Mouse (Mus musculus): ENCODE measurements at regions not wholly inside any gene's neighbourhood (a gene's known extent, or its start where the extent isn't known, plus 50 kb on each side); places are given as distances from the start of the nearest gene placed in this dataset.
"Not testable (repeated sequence)": the region's sequence is repeated elsewhere in the genome, so short reads cannot be mapped to it uniquely, and the experiment has no call there.

DNA sequence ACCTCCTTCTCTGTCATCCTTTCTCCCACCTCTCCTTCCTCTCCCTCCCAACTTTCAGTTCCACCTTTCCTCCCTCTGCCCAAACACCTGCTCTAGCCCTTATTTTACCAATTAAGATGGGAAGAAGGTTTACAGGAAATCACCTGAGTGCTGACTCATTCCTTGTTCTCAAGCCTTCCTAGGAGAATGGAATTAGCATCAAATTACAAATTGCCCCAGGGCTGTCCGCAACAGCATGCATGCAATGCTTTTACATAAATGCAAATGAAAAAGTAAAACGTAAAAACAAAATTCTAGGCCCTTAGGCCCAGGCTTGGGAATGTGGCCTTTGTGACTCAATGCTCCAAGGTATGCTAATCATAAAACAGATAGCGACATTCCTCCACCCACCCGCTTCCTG lies 175.2 kb downstream of the Diras2 start:
- not testable (repeated sequence) for H3K27me3 ChIP-seq (replicated peaks); H3K9ac ChIP-seq; ATAC-seq (ENCODE audit: insufficient read depth, low FRiP score, low read depth); H3K4me3 ChIP-seq (replicated peaks); H3K27ac ChIP-seq; H3K36me3 ChIP-seq; H3K9me3 ChIP-seq; H3K4me2 ChIP-seq; H3K4me1 ChIP-seq
- WGBS = 88% methylated on average over 4 of the region's 4 CpGs

DNA sequence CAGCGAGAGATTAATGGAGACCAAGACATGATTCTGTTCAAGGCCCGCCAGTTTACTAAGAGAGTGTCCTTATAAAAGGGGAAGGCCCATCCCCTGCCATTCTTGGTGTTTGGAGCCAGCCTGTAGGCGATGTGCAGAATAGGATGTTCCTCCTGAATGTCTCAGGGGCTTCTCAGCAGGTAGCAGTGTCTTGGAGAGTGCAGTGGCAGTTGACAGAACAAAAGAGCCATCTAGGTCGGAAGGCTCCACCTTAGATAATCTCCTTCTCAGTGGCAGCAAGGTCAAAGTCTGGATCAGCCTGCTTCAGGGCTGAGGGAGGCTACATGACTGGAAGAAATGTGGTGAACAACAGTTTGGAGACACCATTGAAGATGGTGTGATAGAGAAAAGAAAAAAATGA lies 171.7 kb downstream of the Diras2 start:
- not testable (repeated sequence) for H3K4me2 ChIP-seq; H3K9me3 ChIP-seq; H3K9ac ChIP-seq; H3K4me1 ChIP-seq; ATAC-seq (ENCODE audit: insufficient read depth, low FRiP score, low read depth); H3K4me3 ChIP-seq (replicated peaks); H3K36me3 ChIP-seq; H3K27me3 ChIP-seq (replicated peaks); H3K27ac ChIP-seq
- 79% methylated on average over 4 of the region's 4 CpGs for WGBS

DNA sequence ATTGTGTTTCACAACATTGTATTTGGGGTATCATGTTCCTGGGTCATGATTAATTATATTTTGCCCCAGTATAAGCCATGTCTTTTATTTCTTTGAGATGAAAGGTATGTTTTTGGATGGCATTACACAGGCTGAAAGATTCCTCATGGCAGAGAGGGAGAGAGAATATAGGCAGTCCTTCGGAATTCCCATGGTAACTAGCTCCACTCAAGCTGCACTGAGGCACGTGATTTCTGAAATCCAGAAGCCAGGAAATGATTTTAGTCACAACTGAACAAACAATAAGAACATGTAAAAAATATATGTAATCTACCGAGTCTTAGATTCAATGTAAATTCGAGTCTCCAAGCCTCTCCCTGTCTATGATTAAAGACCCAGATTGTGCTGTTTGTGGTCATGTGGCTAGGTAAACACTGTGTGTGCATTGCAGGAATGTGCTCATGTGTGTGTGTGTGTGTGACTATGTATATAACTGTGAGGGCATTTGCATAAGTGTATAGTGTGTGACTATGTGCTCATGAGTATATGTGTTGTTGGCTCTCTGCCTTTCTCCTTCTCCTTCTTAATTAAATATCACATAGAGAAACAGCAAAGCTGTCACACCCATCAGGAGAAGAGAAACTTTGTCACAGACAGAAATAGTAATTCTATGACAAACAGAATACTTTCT lies 169.8 kb downstream of the Diras2 start:
- Histone ChIP-seq H3K27ac (no peak overlapping the region), H3K4me1 (no peaks in the 10 kb centered on the region), H3K9me3 (no peaks in the 10 kb centered on the region), H3K36me3 (no peaks in the 10 kb centered on the region), H3K27me3 (replicated peaks) (no peaks in the 10 kb centered on the region), H3K4me3 (replicated peaks) (no peak overlapping the region), H3K9ac (no peak overlapping the region), H3K4me2 (no peak overlapping the region)
- 58% methylated on average over 4 of the region's 4 CpGs for WGBS
- ATAC-seq (ENCODE audit: insufficient read depth, low FRiP score, low read depth) = no peak

DNA sequence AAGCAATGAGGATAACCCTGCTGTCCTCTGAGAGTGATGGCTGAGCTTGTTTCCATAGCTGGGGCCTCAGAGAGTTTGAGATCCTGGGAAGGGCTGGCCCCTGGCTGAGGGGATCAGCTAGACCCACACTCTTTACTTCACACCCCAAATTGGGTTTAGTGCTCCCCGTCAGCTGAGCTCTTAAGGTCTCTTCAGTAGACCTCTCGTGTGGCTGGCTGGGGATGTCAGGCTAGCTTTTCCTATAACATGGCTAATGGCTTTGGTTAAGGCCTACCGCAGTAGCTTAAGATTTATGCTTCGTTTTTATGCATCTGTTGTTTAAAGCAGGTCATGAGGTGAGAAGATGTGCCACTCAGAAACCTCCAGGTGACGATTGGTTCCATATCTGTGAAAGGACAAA lies 168.8 kb downstream of the Diras2 start:
- no peaks in the 10 kb centered on the region for H3K36me3 ChIP-seq
- H3K4me3 ChIP-seq (replicated peaks) = no peak overlapping the region
- H3K9me3 ChIP-seq = no peaks in the 10 kb centered on the region
- 91% methylated on average over 5 of the region's 5 CpGs for WGBS
- H3K4me1 ChIP-seq = no peaks in the 10 kb centered on the region
- no peak overlapping the region for H3K4me2 ChIP-seq
- no peaks in the 10 kb centered on the region for H3K27me3 ChIP-seq (replicated peaks)
- H3K27ac ChIP-seq = no peak overlapping the region
- H3K9ac ChIP-seq = no peak overlapping the region
- ATAC-seq (ENCODE audit: insufficient read depth, low FRiP score, low read depth) = no peak

DNA sequence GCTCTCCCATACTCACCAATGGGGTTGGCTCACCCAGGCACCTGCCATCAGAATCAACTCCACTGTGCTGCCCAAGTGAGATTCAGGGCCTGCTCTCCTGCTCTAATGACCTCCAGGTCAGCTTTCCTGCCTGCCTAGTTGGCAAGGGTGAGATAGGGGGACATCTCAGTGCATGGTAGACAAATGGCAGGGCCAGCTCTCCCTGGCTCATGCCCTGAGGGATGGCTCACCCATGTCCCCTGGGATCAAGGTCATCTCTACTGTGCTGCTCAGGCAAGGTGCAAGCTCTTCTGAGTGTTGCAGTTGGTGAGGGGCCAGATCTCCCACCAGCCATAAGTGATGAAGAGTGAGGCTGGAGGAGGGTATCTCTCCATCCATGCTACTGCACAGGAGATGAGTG lies 161.2 kb downstream of the Diras2 start:
- H3K4me2 ChIP-seq = no peak overlapping the region
- no peak overlapping the region for H3K9ac ChIP-seq
- H3K4me3 ChIP-seq (replicated peaks) = no peak overlapping the region
- H3K4me1 ChIP-seq = no peaks in the 10 kb centered on the region
- H3K36me3 ChIP-seq = no peaks in the 10 kb centered on the region
- H3K27ac ChIP-seq = no peak overlapping the region
- no peaks in the 10 kb centered on the region for H3K27me3 ChIP-seq (replicated peaks)
- ATAC-seq (ENCODE audit: insufficient read depth, low FRiP score, low read depth) = no peak
- no peaks in the 10 kb centered on the region for H3K9me3 ChIP-seq

DNA sequence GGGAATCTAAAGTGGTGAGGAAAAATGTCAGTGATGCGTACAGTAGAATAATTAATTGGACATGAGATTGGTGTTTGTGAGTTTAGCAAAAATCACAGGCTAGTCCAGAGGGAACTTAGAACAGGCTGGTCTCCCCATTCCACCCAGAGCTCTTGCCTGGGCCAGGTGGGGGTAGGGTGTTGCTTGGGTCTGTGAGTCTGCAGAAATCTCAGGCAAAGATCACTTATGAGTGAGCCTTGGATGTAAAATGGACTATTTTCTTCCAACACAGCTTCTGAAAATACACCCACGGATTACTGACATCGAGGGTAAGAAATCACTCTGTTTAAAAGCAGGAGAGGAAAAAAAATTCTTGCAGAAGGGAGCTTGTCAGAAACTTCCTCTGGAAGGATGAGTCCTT lies 159.1 kb downstream of the Diras2 start:
- no peak for ATAC-seq (ENCODE audit: insufficient read depth, low FRiP score, low read depth)

DNA sequence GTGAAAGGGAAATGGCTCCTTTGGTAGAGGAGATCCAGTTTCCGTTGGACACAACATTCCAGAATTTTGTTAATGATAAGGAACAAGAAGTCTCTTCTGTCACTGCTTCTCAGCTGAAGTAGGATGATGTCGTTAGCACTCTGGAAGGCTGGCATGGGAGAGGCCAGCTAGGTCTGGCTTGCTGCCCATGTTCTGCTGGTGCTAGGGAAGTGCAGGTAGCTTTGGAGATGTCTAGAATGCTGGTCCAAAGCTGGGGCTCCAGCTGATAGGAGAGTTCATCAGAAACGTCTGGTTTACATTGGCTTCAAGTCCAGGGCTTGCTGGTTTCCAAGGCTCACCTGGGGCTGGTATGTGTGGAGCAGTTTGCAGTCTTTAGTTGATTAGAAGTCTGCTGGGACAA lies 156.3 kb downstream of the Diras2 start:
- H3K4me2 ChIP-seq = no peak overlapping the region
- no peaks in the 10 kb centered on the region for H3K4me1 ChIP-seq
- 59% methylated on average over 3 of the region's 3 CpGs for WGBS
- ATAC-seq (ENCODE audit: insufficient read depth, low FRiP score, low read depth) = no peak
- H3K9ac ChIP-seq = no peak overlapping the region
- no peaks in the 10 kb centered on the region for H3K36me3 ChIP-seq
- no peak overlapping the region for H3K4me3 ChIP-seq (replicated peaks)
- H3K27me3 ChIP-seq (replicated peaks) = no peaks in the 10 kb centered on the region
- no peak overlapping the region for H3K27ac ChIP-seq
- H3K9me3 ChIP-seq = no peaks in the 10 kb centered on the region

More for the DNA sequence above, 159.1 kb downstream of the Diras2 start:
- Histone ChIP-seq H3K4me2 (no peak overlapping the region), H3K36me3 (no peaks in the 10 kb centered on the region), H3K9me3 (no peaks in the 10 kb centered on the region), H3K27ac (no peak overlapping the region), H3K9ac (no peak overlapping the region), H3K4me1 (no peaks in the 10 kb centered on the region), H3K4me3 (replicated peaks) (no peak overlapping the region), H3K27me3 (replicated peaks) (no peaks in the 10 kb centered on the region)
- WGBS = 65% methylated on average over 3 of the region's 3 CpGs

DNA sequence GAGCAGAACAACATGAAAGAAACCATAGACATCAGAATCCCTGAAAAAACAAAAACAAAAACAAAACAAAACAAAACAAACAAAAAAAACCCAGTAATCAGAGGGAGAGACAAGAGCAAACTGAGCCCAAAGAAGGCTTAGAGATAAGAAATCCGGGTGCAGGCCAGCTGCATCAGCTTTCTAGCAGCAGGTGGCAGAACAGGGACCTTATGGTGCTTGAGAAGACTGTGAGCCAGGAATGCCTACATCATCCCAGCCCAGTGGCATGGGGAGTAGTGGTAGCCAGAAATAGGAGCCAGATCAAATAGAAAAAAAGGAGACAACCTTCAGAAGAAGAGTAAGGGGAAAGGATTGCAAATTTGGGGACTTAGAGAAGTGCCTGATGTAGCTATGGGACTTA lies 152.8 kb downstream of the Diras2 start:
- Histone ChIP-seq H3K4me3 (replicated peaks) (no peak overlapping the region), H3K27me3 (replicated peaks) (no peaks in the 10 kb centered on the region), H3K4me2 (no peak overlapping the region), H3K36me3 (no peaks in the 10 kb centered on the region), H3K27ac (no peak overlapping the region), H3K9ac (no peak overlapping the region), H3K4me1 (no peaks in the 10 kb centered on the region), H3K9me3 (no peaks in the 10 kb centered on the region)
- ATAC-seq (ENCODE audit: insufficient read depth, low FRiP score, low read depth) = no peak
- 33% methylated on average over 1 of the region's 1 CpGs for WGBS

DNA sequence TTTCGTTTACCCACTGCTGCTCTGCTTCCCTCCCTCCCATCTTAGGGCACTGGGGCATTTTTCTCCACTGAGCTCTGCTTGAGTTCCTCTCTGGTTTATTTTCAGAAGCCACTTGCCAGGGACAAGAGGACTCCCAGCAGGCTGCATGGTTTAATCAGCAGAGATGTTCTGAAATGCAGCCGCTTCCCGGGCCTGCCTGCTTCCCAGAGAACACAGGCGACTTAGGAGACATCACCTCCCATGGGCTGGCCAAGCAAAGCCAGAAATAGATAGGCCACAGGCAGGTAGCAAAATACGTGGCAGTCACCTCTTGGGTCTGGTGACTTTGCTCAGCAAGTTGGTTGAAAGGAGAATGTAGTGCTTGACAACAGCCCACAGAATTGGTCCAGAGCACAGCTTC lies 141.8 kb downstream of the Diras2 start:
- no peaks in the 10 kb centered on the region for H3K9me3 ChIP-seq
- ATAC-seq (ENCODE audit: insufficient read depth, low FRiP score, low read depth) = no peak

DNA sequence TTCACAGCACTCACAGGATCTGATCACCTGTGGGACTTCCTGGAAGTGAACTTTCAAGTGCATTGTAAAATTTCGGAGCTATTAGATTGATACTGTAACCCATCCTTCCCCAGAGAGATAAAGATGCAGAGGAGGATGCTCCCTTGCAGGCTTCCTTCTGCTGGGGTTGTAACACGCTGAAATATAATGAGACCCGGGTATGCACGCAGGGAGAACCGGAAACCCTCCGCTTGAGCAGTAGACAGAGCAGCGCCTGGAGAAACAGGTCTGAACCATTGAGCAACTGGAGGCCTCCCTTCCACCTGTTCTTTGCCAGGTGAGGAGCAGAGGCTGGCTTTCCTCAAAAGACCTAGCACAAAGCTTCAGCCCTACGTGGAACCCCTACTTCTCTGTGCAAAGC lies 135.3 kb downstream of the Diras2 start:
- H3K27me3 ChIP-seq (replicated peaks) = no peaks in the 10 kb centered on the region
- H3K4me3 ChIP-seq (replicated peaks) = no peak overlapping the region
- H3K27ac ChIP-seq = no peak overlapping the region
- H3K36me3 ChIP-seq = no peaks in the 10 kb centered on the region
- no peaks in the 10 kb centered on the region for H3K4me1 ChIP-seq
- H3K9ac ChIP-seq = no peak overlapping the region
- H3K9me3 ChIP-seq = no peaks in the 10 kb centered on the region
- 86% methylated on average over 8 of the region's 8 CpGs for WGBS
- no peak overlapping the region for H3K4me2 ChIP-seq
- ATAC-seq (ENCODE audit: insufficient read depth, low FRiP score, low read depth) = no peak

More for the DNA sequence above, 141.8 kb downstream of the Diras2 start:
- H3K4me1 ChIP-seq = no peaks in the 10 kb centered on the region
- WGBS = 91% methylated on average over 5 of the region's 5 CpGs
- no peaks in the 10 kb centered on the region for H3K36me3 ChIP-seq
- H3K9ac ChIP-seq = no peak overlapping the region
- H3K4me3 ChIP-seq (replicated peaks) = no peak overlapping the region
- no peaks in the 10 kb centered on the region for H3K27me3 ChIP-seq (replicated peaks)
- H3K4me2 ChIP-seq = no peak overlapping the region
- H3K27ac ChIP-seq = no peak overlapping the region

DNA sequence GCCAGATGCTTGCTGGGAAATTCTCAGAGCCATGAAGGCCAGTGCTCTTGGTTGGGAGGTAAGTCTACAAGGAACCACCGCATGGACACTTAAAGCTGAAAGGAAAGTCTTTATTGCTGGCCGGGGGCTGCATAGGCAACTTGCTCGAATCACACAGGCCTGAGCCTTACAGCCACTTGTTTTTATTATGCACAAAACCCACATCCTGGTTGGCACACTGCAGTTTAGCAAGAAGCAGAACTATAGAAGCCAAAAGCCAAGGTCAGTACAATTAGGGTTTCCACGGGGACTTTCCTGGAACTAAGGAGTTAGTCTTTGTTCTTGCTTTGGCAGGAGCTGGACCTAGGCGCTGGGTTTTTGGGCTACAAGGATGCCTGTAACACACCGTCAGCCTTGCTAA lies 132.7 kb downstream of the Diras2 start:
- Histone ChIP-seq H3K4me1 (no peaks in the 10 kb centered on the region), H3K9me3 (no peaks in the 10 kb centered on the region), H3K9ac (no peak overlapping the region), H3K27me3 (replicated peaks) (no peaks in the 10 kb centered on the region), H3K36me3 (no peaks in the 10 kb centered on the region), H3K4me3 (replicated peaks) (no peak overlapping the region), H3K4me2 (no peak overlapping the region), H3K27ac (no peak overlapping the region)
- ATAC-seq (ENCODE audit: insufficient read depth, low FRiP score, low read depth) = no peak
- 79% methylated on average over 6 of the region's 6 CpGs for WGBS

DNA sequence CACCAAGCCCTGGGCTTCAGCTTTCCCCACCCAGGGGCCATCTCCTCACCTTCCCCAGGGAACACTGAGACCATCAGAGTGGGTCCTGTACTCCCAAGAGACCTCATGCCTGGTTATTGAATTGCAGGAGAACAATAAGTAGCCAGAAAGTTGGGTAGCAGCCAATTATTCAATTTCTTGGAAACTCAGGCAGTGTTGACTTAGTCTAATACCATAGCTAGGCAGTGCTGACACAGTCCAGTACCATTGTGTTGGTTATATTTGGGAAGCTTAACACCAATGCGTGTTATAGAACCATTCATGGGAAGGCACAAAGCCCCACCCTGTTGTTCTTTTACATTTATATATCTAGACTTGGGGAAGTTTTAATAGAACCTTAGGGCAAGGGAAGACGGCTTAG lies 131.9 kb downstream of the Diras2 start:
- no peak overlapping the region for H3K9ac ChIP-seq
- H3K9me3 ChIP-seq = no peaks in the 10 kb centered on the region
- WGBS = 68% methylated on average over 2 of the region's 2 CpGs
- peak; percentile 53; the same call in 1 of the 2 replicates for ATAC-seq (ENCODE audit: insufficient read depth, low FRiP score, low read depth)
- H3K4me2 ChIP-seq = no peak overlapping the region
- no peak overlapping the region for H3K27ac ChIP-seq
- no peaks in the 10 kb centered on the region for H3K4me1 ChIP-seq
- H3K4me3 ChIP-seq (replicated peaks) = no peak overlapping the region
- H3K36me3 ChIP-seq = no peaks in the 10 kb centered on the region
- no peaks in the 10 kb centered on the region for H3K27me3 ChIP-seq (replicated peaks)

DNA sequence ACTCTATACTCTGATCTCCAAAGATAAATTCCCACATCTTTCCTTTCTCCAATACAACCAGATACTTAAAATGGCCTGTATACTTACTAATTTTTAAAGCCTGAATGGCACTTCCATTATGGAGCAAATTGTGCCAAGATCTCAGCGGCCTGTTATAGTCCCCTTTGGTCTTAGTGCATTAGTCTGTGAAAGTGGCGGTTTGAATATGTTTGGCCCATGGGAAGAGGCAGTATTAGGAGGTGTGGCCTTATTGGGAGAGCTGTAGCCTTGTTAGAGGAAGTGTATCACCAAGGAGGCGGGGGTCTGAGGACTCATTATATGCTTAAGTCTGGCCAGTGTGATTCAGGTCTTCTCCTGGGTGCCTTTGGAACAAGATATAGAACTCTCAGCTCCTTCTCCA lies 127.3 kb downstream of the Diras2 start:
- WGBS = 89% methylated on average over 3 of the region's 3 CpGs

More for the DNA sequence above, 127.3 kb downstream of the Diras2 start:
- no peak overlapping the region for H3K4me3 ChIP-seq (replicated peaks)
- H3K27me3 ChIP-seq (replicated peaks) = no peaks in the 10 kb centered on the region
- no peaks in the 10 kb centered on the region for H3K9me3 ChIP-seq
- no peaks in the 10 kb centered on the region for H3K36me3 ChIP-seq
- no peak overlapping the region for H3K4me2 ChIP-seq
- H3K9ac ChIP-seq = no peak overlapping the region
- ATAC-seq (ENCODE audit: insufficient read depth, low FRiP score, low read depth) = no peak
- no peak overlapping the region for H3K27ac ChIP-seq
- H3K4me1 ChIP-seq = no peaks in the 10 kb centered on the region
